Mouse (Mus musculus): ENCODE measurements around the gene Gadd45a. TPM values are rescaled to one million over a fixed set of nuclear protein-coding genes. Genes with fewer than 3 reads are reported as not detected.

The Gadd45a gene
- polyA plus RNA-seq, 1 experiment from 2014 or later, result 7.2 TPM

DNA sequence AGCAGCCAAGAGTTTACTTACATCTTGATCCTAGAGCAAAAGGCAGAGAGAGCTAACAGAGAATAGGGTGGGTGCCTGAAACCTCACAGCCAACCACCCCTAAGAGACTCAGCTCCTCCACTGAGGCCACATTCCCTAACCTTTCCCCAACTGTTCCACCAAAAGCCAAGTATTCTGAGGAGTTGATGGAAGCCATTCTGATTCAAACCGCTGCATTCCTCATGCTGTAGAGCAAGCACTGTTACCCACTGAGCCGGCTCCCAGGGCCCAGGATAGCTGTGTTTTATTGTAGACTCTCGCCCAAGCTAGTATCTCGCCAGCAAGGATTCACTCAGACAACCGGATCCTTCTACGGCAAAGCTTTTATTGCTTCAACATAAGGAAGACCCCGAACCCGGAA lies 42.3 kb downstream of the Gadd45a start:
- H3K9ac ChIP-seq (replicated peaks; ENCODE audit: low read depth, low read length), result no peak overlapping the region
- 93% methylated on average over 8 of the region's 8 CpGs for WGBS
- ATAC-seq, result no peak
- no peaks in the 10 kb centered on the region for H3K27me3 ChIP-seq (replicated peaks; ENCODE audit: control insufficient read depth, insufficient read depth, low read length)
- H3K27ac ChIP-seq (ENCODE audit: low read length), result no peak overlapping the region
- no peak overlapping the region for H3K4me3 ChIP-seq (replicated peaks; ENCODE audit: low read length)
- H3K4me2 ChIP-seq (ENCODE audit: low read length), result no peak overlapping the region
- no peaks in the 10 kb centered on the region for H3K36me3 ChIP-seq (ENCODE audit: control insufficient read depth, insufficient read depth)
- no peaks in the 10 kb centered on the region for H3K9me3 ChIP-seq (ENCODE audit: control insufficient read depth, low read length)
- H3K4me1 ChIP-seq (replicated peaks; ENCODE audit: control insufficient read depth, insufficient read depth, low read length), result no peaks in the 10 kb centered on the region

DNA sequence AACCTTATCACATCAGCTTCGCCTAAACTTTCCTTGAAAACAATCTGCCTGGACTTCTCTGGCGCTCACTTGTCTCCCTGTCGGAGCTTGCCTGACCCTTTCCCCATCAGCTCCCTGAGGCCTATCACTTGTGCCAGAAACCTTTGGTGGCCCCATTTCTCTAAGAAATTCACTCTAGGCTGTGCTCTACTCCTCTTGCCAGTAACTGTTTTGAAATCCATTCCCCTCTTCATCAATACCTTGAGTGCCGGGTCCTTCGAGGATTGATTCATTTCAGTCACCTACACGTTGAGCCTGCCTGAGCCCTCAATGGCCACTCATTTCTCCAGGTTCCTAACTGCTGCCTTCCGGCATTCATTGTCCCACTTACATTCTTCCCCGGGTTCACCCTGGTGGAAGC lies 44.5 kb downstream of the Gadd45a start:
- Histone ChIP-seq H3K27ac (ENCODE audit: low read length) (no peak overlapping the region), H3K4me3 (replicated peaks; ENCODE audit: low read length) (no peak overlapping the region), H3K36me3 (ENCODE audit: control insufficient read depth, insufficient read depth) (no peaks in the 10 kb centered on the region), H3K4me2 (ENCODE audit: low read length) (no peak overlapping the region), H3K27me3 (replicated peaks; ENCODE audit: control insufficient read depth, insufficient read depth, low read length) (no peaks in the 10 kb centered on the region), H3K9ac (replicated peaks; ENCODE audit: low read depth, low read length) (no peak overlapping the region), H3K9me3 (ENCODE audit: control insufficient read depth, low read length) (no peaks in the 10 kb centered on the region), H3K4me1 (replicated peaks; ENCODE audit: control insufficient read depth, insufficient read depth, low read length) (no peaks in the 10 kb centered on the region)
- WGBS, result 95% methylated on average over 8 of the region's 8 CpGs
- no peak for ATAC-seq

DNA sequence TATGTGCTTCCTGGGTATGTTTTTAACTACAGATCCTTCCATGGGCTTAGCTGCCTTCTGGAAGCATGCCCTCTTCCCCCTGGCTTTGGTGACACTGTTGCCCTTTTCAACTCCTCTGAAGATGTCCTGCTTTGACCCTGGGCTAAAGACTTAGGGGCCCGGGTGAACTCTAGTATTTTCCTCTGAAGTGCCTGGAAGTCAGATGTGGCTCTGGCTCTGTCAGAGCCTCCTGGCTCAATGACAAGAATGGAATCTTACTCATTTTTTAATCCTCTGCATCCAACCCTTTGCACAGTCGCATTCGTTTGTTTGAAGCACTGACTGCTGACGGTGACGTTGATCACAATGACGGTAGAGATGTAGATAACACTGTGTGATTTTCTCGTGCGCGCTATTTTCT lies 45.0 kb downstream of the Gadd45a start:
- no peak for ATAC-seq
- Histone ChIP-seq H3K36me3 (ENCODE audit: control insufficient read depth, insufficient read depth) (no peaks in the 10 kb centered on the region), H3K4me3 (replicated peaks; ENCODE audit: low read length) (no peak overlapping the region), H3K9ac (replicated peaks; ENCODE audit: low read depth, low read length) (no peak overlapping the region), H3K27me3 (replicated peaks; ENCODE audit: control insufficient read depth, insufficient read depth, low read length) (no peaks in the 10 kb centered on the region), H3K27ac (ENCODE audit: low read length) (no peak overlapping the region), H3K9me3 (ENCODE audit: control insufficient read depth, low read length) (no peaks in the 10 kb centered on the region), H3K4me1 (replicated peaks; ENCODE audit: control insufficient read depth, insufficient read depth, low read length) (no peaks in the 10 kb centered on the region), H3K4me2 (ENCODE audit: low read length) (no peak overlapping the region)
- WGBS, result 84% methylated on average over 9 of the region's 9 CpGs

DNA sequence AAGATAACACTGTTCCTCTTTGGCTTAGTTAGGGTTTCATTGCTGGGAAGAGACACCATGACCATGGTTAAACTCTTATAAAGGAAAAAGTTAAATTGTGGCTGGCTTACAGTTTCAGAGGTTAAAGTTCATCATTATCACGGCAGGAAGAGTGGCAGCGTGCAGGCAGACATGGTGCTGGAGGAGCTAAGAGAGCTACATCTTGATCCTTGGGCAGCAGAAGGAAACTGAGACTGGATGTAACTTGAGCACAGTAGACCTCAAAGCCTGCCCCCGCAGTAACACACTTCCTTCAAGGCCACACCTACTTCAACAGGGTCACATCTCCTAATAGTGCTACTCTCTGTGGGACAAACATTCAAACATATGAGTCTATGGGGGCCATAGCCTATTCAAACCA lies 47.7 kb downstream of the Gadd45a start:
- H3K9me3 ChIP-seq (ENCODE audit: control insufficient read depth, low read length), result no peaks in the 10 kb centered on the region
- no peaks in the 10 kb centered on the region for H3K36me3 ChIP-seq (ENCODE audit: control insufficient read depth, insufficient read depth)
- no peaks in the 10 kb centered on the region for H3K4me1 ChIP-seq (replicated peaks; ENCODE audit: control insufficient read depth, insufficient read depth, low read length)
- H3K27me3 ChIP-seq (replicated peaks; ENCODE audit: control insufficient read depth, insufficient read depth, low read length), result no peaks in the 10 kb centered on the region
- H3K4me2 ChIP-seq (ENCODE audit: low read length), result no peak overlapping the region
- no peak for ATAC-seq
- H3K27ac ChIP-seq (ENCODE audit: low read length), result no peak overlapping the region
- 89% methylated on average over 3 of the region's 3 CpGs for WGBS
- no peak overlapping the region for H3K4me3 ChIP-seq (replicated peaks; ENCODE audit: low read length)
- H3K9ac ChIP-seq (replicated peaks; ENCODE audit: low read depth, low read length), result no peak overlapping the region

DNA sequence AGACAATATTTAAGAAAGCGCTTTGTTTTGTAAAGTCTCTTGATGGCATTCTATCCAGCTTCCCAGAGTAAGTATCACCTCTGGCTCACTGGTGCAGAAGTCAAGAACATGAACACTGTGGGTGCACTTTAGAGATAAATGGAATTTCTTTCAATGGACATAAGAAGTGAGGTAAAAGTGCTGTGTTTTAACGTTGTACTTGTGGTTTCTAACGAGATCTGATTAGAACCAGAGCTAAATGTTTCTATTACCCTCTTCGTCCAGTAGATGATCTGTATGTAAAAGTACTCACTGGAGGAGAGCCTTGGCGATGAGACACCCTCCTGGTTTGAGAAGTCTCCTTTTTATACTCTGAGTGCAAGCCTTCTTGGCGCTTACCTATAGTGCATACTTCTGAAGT lies 48.2 kb downstream of the Gadd45a start:
- no peak overlapping the region for H3K4me3 ChIP-seq (replicated peaks; ENCODE audit: low read length)
- 82% methylated on average over 6 of the region's 6 CpGs for WGBS

GRCm38 (mm10) chr6:66988363-66988762 lies 48.9 kb downstream of the Gadd45a start:
- no peaks in the 10 kb centered on the region for H3K4me1 ChIP-seq (replicated peaks; ENCODE audit: control insufficient read depth, insufficient read depth, low read length)
- H3K36me3 ChIP-seq (ENCODE audit: control insufficient read depth, insufficient read depth), result no peaks in the 10 kb centered on the region
- 77% methylated on average over 9 of the region's 9 CpGs for WGBS
- no peak for ATAC-seq
- no peaks in the 10 kb centered on the region for H3K27me3 ChIP-seq (replicated peaks; ENCODE audit: control insufficient read depth, insufficient read depth, low read length)
- no peak overlapping the region for H3K27ac ChIP-seq (ENCODE audit: low read length)
- no peak overlapping the region for H3K4me2 ChIP-seq (ENCODE audit: low read length)
- H3K9ac ChIP-seq (replicated peaks; ENCODE audit: low read depth, low read length), result no peak overlapping the region
- H3K4me3 ChIP-seq (replicated peaks; ENCODE audit: low read length), result no peak overlapping the region
- H3K9me3 ChIP-seq (ENCODE audit: control insufficient read depth, low read length), result no peaks in the 10 kb centered on the region

More for the DNA sequence above, 48.2 kb downstream of the Gadd45a start:
- Histone ChIP-seq H3K36me3 (ENCODE audit: control insufficient read depth, insufficient read depth) (no peaks in the 10 kb centered on the region), H3K9ac (replicated peaks; ENCODE audit: low read depth, low read length) (no peak overlapping the region), H3K4me1 (replicated peaks; ENCODE audit: control insufficient read depth, insufficient read depth, low read length) (no peaks in the 10 kb centered on the region), H3K9me3 (ENCODE audit: control insufficient read depth, low read length) (no peaks in the 10 kb centered on the region), H3K27me3 (replicated peaks; ENCODE audit: control insufficient read depth, insufficient read depth, low read length) (no peaks in the 10 kb centered on the region), H3K4me2 (ENCODE audit: low read length) (no peak overlapping the region), H3K27ac (ENCODE audit: low read length) (no peak overlapping the region)
- ATAC-seq, result no peak

GRCm38 (mm10) chr6:66987643-66988042 lies 49.6 kb downstream of the Gadd45a start:
- no peak for ATAC-seq
- Histone ChIP-seq H3K9ac (replicated peaks; ENCODE audit: low read depth, low read length) (no peak overlapping the region), H3K27me3 (replicated peaks; ENCODE audit: control insufficient read depth, insufficient read depth, low read length) (no peaks in the 10 kb centered on the region), H3K27ac (ENCODE audit: low read length) (no peak overlapping the region), H3K4me1 (replicated peaks; ENCODE audit: control insufficient read depth, insufficient read depth, low read length) (no peaks in the 10 kb centered on the region), H3K4me3 (replicated peaks; ENCODE audit: low read length) (no peak overlapping the region), H3K4me2 (ENCODE audit: low read length) (no peak overlapping the region), H3K9me3 (ENCODE audit: control insufficient read depth, low read length) (no peaks in the 10 kb centered on the region), H3K36me3 (ENCODE audit: control insufficient read depth, insufficient read depth) (no peaks in the 10 kb centered on the region)
- 85% methylated on average over 3 of the region's 3 CpGs for WGBS

DNA sequence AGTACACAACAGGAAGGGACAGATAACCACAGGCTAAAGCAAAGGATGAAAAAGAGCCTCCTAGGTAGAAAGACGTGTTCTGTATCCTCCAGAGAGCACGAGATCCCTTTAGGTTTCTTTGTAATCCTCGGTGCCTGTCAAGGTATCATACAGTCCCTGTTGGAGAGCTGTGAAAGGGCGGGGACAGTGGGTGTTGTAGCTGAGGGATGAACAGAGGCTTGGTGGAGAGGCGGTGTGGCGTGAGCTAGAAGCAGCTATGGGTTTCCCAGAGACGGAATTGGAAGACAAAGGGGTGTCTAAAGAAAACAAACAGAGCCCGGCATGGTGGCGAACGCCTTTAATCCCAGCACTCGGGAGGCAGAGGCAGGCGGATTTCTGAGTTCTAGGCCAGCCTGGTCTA lies 51.2 kb downstream of the Gadd45a start:
- Histone ChIP-seq H3K4me2 (ENCODE audit: low read length) (no peak overlapping the region), H3K4me3 (replicated peaks; ENCODE audit: low read length) (no peak overlapping the region), H3K4me1 (replicated peaks; ENCODE audit: control insufficient read depth, insufficient read depth, low read length) (no peaks in the 10 kb centered on the region), H3K36me3 (ENCODE audit: control insufficient read depth, insufficient read depth) (no peaks in the 10 kb centered on the region), H3K27ac (ENCODE audit: low read length) (no peak overlapping the region), H3K9me3 (ENCODE audit: control insufficient read depth, low read length) (no peaks in the 10 kb centered on the region), H3K27me3 (replicated peaks; ENCODE audit: control insufficient read depth, insufficient read depth, low read length) (no peaks in the 10 kb centered on the region), H3K9ac (replicated peaks; ENCODE audit: low read depth, low read length) (no peak overlapping the region)
- 83% methylated on average over 12 of the region's 12 CpGs for WGBS
- ATAC-seq, result no peak

- Histone ChIP-seq H3K4me2 (ENCODE audit: low read length) (no peak overlapping the region), H3K9ac (replicated peaks; ENCODE audit: low read depth, low read length) (no peak overlapping the region)
- 83% methylated on average over 7 of the region's 7 CpGs for WGBS
Measured at GRCm38 (mm10) chr6:66985500-66985899, 51.8 kb downstream of the Gadd45a start.

More at GRCm38 (mm10) chr6:66985500-66985899, 51.8 kb downstream of the Gadd45a start:
- Histone ChIP-seq H3K36me3 (ENCODE audit: control insufficient read depth, insufficient read depth) (no peaks in the 10 kb centered on the region), H3K4me3 (replicated peaks; ENCODE audit: low read length) (no peak overlapping the region), H3K27me3 (replicated peaks; ENCODE audit: control insufficient read depth, insufficient read depth, low read length) (no peaks in the 10 kb centered on the region), H3K27ac (ENCODE audit: low read length) (no peak overlapping the region), H3K9me3 (ENCODE audit: control insufficient read depth, low read length) (no peaks in the 10 kb centered on the region), H3K4me1 (replicated peaks; ENCODE audit: control insufficient read depth, insufficient read depth, low read length) (no peaks in the 10 kb centered on the region)
- ATAC-seq, result no peak

Measured in forebrain, embryonic 16.5 days (tissue).